Mouse (Mus musculus) gastrocnemius, postnatal 25 days (tissue): ENCODE results near the gene Mreg. TPM values are rescaled to one million over a fixed set of nuclear protein-coding genes. Genes with fewer than 3 reads are reported as not detected.
A peak's percentile ranks its signal among the peaks of the same experiment; 100 is the strongest.
"Not testable (repeated sequence)": the region's sequence is repeated elsewhere in the genome, so short reads cannot be mapped to it uniquely, and the experiment has no call there.

Experiments used
- DNase-seq: peaks from one replicate; pipeline ENCODE4 v3.0.0; 2022
- long read RNA-seq, 2 experiments: library from polyadenylated mRNA; stranded (forward); transcript quantifications; one replicate each; pipeline ENCODE4 v2.0.0; 2021
- total RNA-seq, 2 experiments: library from RNA; stranded (reverse); gene quantifications; 1 replicate in 1 of 2; 2 replicates in 1 of 2; pipeline ENCODE4 v1.2.3; 2021

Gene Mreg
- total RNA-seq = 10 to 100 TPM; 39.6 to 50.5 TPM
- long read RNA-seq, experiment 1, transcript Mreg-201 (5 exons, 2,284 nt) = major isoform, 9 of 28 reads
- long read RNA-seq, experiment 1, partial matches to known transcripts = 1 of 28 reads
- long read RNA-seq, experiment 1, other reads (novel, unspliced or antisense) = 18 of 28 reads
- long read RNA-seq, experiment 2, transcript Mreg-201 (5 exons, 2,284 nt) = major isoform, 17 of 31 reads
- long read RNA-seq, experiment 2, partial matches to known transcripts = 1 of 31 reads
- long read RNA-seq, experiment 2, other reads (novel, unspliced or antisense) = 13 of 31 reads

DNA sequence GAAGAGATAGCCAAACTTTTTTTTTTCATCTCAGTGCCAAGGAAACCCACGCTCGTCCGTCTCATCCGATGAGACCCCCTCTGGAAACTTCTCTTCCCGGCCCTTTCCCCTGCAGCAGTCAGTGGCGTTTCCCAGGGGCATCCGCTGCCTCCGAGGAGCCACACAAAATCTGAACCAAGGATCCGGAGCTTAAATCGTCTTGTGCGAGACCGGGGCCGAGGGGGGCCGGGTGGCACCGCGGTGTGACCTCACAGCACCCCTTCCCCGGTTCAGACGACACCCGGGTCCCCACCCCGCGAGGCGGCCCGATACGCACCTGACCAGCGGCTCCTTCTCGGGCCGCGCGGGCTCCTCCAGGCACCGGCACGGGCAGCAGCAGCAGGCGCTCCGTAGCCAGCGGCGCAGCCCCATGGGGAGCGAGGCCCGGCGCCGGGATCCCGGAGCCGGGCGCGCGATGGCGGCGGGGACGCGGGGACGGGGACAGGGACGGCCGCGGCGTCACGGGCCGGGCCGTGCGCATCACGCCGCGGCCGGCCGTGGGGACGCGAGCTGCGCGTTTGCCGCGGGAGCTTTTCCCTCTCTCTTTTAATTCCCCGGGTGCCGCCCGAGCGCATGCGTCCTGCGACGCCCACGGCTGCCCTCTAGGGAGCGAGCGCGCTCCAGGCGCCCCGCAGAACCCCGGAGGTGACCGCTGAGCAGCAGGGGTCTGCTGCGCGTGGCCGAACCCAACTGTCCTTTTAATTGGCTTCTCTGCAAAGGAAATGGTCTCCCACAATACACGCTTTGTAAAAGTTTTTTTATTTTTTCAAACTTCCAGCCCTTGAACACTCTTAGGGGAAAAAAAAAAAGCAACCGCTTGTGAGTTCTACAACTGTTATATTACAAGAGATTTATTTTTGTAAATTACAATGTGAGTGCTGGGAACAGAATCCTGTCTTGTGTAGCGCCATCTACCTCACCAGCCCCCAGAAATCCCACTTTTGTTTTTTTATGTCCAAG is at the start of gene Mreg:
Mreg (minus strand) TSS at position 607 of the 999 bp plus-strand sequence.
- peak; percentile 57 for DNase-seq

DNA sequence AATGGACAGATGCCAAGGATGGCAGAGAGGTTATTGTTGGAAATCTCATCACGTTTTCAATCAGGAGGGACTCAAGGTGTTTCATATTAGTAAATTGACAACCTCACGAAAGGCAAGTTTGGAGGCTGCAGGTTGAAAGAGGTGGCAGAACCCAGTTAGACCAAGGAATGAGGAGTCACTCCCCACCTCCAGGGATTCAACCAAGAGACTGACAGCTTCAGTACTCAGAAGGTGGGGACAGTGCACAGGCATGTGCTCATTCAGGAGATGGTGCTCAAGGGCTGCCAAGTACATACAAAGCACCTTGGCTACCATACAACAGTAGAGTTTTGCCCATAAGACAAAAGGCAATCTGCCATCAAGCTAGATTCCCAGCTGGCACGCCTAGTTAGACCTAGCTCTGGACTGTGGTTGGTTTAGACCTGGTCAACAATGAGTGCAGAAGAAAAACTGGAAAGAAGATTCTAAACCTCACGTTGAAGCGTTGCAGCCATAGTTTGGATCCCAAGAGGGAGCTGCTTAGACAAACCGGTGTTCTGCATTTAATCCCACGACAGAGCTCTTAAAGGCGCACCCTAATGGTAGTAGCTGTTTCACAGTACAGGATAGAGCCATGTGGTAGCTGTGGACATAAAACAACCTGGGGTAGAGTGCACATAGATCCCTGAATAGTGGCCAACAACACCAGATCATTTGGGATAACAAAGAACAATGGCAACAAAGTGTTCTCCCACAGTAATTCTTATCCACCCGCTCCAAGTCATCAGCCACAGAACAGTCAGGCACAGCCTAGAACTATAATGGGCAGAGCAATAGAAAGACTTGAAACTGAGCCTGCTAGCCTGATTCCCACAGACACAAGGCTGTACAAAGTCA is 44.5 kb upstream of the Mreg start:
- DNase-seq = no peak

DNA sequence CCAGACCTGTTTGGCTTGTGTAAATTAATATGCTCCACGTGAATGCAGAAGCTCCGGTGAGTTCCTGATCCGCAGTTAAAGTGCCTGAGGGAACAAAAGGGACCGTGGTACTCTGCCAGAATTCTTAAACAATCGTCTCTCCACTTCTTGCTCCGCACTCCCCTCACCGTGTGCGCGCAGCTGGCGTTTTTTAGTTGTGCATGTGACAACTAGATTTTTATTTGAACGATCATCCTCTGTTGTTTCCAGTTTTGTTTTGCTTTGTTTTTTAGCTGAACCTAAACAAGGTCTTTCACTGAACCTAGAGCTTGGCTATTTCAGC is 43.7 kb upstream of the Mreg start:
- DNase-seq = no peak

DNA sequence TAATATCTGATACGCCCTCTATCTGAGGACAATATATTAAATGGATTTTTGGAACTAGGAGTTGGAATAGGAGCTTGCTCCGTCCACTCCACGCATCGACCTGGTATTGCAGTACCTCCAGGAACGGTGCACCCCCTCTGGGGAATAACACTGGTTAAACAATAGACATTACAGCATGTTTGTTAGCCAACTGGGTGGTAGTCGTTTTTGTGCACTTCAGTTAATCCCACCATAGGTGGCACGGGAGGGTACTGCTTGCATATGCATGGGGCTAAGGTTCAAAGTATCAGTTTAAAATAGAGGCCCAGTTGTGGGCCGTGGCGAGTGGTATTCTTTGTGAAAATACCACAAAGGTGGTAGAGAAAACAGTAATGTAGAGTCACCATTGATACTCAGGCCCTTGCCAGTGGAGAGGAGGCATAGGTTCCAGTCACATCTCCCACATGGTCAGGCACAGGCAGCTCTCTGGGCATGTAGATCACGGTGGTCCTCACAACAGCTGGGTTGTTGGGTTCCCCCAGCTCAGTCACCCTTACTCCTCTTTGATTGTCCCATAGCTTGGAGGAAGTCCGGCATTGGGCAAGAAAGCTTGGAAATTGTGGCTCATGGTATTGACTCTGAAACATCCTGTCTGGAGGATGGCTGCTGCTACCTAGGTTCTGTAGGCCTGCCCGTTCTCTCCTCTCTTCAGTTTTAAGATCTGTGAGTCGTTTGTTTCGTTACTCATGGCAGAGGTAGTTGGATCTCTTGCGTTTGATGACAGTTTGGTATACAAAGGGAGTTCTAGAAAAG is 43.2 kb upstream of the Mreg start:
- no peak for DNase-seq

DNA sequence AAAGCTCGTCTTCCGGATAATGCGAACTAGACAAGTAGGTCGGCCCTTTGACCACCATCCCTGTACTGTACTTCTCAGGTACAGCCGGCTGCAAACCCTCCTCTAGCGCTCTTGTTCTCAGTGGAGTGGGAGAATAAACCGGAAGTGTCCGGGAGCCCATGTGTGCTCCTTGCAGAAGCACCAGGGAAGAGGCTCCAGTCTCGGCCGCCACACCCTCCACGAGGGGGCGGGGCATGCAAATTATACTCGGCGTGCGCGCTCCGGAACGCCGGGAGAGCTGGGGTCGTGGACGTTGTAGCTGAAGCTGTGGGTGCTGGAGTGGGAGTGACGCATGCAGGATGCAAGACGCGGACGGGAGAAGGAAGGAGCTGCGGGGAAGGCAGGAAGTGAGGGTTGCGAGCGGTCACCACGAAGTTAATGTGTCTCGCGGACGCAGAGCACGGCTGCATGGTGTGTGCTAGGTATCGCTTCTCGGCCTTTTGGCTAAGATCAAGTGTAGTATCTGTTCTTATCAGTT is 42.5 kb upstream of the Mreg start:
- peak; percentile 86 for DNase-seq

DNA sequence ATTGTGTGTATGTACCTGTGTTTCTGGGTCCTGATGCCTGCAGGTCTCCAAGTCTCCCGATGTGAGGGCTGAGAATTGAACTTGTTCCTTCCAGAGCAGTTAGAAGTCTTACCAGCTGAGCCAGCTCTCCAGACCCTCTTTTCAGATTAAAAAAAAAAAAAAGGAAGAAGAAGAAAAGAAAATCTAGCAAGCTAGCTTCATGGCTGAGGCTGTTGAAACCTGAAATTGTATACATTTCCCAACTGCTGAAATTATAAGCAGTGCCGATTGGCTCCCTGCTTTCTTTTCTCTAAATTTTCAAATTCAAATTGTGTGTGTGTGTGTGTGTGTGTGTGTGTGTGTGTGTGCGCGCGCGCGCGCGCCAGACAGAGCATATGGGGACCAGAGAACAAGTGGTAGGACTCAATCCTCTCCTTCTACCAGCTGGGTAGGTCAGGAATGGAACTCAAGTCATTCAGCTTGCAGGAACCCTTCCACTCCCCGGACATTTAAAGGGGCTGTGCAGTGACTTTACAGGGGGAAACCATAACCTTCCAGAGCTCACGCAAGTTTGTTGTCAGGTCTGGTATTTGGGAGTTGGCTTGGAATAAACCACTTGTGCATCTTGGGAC is 41.9 kb upstream of the Mreg start:
- DNase-seq = no peak

DNA sequence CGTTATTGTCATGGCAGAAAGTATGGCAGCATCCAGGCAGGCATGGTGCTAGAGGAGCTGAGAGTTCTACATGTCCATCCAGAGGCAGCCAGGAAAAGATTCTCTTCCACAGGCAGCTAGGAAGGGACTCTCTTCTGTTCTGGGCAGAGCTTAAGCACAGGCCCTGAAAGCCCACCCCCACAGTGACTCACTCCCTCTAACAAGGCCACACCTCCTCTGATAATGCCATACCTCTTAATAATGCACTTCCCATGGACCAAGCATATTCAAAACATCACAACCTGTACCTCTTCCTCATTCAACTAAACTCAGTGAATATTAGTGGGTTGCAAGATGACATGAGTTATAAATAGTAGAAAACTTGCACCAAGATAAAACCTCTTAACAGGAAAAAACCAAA is 39.7 kb upstream of the Mreg start:
- no peak for DNase-seq

DNA sequence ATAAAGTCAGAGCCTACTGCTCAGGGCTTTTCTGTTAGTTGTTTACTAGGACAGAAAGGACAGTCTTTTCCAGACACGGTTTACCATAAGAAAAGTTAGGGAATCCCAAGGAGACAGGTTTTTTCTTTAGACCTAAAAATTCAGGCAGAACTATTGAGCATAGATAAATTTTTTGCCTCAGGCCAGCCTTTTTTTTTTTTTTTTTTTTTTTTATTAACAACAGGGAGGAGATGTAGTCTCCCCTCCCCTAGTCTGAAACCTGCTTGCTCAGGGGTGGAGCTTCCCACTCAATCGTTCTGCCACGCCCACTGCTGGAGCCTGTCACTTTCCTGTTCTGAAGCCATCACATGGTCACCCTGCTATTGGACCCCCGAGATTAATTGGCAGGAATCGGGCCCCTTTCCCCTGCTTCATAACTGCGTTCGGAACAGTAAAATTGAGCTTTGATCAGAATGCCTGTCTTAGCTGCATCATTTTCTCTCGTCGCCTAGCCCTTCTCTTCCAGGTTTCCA is 36.2 kb upstream of the Mreg start:
- DNase-seq = not testable (repeated sequence)

DNA sequence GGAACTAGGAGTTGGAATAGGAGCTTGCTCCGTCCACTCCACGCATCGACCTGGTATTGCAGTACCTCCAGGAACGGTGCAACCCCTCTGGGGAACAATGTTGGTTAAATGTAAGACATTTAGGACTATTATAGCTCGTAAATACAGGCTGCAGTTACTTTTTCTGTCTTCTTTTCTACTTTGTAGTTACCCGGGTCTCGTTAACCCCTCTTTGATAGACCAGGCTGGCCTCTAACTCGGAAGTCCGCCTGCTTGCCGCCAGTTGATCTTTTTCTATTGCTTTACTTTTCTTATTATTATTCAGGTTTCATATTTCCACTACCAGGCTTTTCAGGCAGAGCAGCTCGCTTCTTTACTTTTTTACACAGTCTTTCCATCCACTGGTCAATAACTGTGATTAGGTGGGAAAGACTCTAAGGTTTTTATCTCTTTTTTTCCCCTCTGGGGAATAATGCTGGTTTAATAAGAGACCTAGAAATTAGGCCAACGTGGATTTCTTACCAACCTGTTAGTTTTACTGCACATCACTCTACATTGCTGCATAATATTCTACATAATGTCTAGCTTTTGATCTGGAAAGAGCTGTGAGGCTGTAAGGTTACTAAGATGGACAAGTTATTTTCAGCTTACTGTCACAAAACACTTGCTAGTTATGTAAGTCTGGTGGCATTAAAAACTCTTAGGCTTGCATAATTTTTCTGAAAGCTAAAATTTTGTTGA is 32.4 kb upstream of the Mreg start:
- no peak for DNase-seq

DNA sequence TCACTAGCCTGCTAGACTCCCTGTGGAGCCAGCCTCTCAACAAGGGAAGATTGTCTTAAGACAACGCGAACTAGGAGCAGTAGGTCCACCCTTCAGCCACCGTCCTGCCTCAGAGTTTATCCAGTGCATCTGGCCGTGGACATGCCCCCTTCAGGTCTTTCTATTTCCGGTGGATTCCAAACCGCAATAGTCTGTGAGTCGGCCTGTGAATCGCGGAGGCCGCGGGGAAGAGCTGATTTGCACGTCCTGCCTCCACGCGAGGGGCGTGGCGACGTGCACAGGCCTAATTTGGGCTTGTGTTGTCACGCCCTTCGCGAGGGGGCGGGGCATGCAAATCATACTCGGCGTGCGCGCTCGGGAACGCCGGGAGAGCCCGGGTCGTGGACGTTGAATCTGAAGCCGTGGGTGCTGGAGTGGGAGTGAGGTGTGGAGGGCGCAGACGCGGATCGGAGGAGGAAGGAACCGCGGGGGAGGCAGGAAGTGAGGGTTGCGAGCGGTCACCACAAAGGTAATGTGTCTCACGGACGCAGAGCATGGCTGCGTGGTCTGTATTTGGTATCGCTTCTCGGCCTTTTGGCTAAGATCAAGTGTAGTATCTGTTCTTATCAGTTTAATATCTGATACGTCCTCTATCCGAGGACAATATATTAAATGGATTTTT is 31.7 kb upstream of the Mreg start:
- peak; percentile 93 for DNase-seq

DNA sequence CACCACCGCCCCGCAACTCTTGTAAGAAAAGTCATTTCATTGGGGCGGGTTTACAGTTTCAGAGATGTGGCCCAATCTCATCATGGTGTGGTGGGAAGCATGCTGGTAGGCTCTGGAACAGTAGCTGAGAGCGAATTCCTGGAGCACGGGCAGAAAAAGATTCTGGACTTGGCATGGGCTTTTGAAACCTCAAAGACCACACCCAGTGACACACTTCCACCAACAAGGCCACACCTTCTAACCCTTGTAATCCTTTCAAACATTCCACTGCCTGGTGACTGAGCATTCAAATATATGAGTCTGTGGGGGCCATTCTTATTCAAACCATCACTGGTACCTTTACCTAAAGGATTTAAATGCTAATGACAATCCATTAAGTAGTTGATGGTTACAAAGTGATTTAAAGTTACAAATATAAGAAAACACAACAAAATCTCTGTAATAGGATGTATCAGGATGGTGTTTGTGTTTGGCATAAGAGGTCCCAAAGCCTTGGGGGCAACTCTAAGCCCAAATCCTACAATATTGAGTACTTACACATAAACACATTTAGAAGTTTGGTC is 30.6 kb upstream of the Mreg start:
- no peak for DNase-seq

DNA sequence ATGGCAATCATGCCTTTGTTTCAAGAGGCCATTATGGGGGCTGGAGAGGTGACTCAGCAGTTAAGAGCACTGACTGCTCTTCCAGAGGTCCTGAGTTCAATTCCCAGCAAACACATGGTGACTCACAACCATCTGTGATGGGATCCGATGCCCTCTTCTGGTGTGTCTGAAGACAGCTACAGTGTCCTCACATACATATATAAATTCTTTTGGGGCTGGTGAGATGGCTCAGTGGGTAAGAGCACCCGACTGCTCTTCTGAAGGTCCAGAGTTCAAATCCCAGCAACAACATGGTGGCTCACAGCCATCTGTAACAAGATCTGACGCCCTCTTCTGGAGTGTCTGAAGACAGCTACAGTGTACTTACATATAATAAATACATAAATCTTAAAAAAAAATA is 27.0 kb upstream of the Mreg start:
- DNase-seq = not testable (repeated sequence)

DNA sequence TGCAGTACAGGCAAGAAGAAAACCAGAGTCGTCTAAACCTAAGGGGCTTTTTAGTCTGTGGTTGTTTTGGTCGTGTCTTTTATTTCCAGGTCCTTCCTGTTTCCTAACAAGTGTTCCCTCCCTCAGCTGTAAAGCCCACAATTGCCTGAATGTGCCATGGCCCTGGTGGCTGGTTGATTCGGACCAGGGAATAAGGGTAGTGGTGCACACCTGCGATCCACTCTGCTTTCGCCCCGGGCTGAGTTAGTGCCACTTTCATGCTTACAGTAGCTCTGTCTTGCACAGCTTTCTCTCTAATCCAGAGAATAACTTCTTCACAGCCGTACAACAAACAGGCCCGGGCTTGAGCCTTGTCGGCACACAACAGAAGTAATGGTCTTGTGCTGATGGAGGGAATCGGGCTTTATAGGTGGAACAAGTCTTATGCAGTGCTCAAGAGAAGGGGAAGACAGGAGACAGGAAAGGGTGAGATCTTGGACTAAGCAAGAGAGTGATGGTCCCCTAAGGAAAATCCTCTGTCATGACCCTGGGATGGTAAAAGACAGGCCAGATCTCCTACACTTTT is 26.0 kb upstream of the Mreg start:
- no peak for DNase-seq

DNA sequence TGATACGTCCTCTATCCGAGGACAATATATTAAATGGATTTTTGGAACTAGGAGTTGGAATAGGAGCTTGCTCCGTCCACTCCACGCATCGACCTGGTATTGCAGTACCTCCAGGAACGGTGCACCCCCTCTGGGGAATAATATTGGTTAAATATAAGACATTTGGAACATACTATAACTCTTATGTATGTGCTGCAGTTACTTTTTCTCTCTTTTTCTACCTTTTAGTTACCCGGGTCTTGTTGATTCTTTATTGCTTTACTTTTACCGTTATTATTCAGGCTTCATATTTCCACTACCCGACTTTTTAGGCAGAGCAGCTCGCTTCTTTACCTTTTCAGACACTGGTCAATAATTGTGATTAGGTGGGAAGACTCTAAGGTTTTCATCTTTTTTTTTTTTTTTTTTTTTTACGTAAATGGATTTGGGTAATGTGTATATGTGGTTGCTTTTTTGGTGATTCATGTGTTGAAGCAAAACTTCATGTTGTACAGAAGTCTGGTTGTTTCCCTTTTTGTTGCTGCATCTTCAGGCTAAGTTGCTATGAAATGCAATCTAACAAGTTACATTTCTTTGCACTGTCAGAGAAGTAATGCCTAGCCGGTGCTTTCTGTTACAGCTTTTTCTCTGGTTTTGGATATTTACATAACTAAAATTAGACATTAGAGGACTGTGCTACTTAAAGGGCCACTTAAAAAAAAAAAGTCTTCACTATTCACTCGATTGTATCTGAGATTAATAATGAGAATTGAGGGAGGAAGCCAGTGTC is 25.1 kb upstream of the Mreg start:
- no peak for DNase-seq

DNA sequence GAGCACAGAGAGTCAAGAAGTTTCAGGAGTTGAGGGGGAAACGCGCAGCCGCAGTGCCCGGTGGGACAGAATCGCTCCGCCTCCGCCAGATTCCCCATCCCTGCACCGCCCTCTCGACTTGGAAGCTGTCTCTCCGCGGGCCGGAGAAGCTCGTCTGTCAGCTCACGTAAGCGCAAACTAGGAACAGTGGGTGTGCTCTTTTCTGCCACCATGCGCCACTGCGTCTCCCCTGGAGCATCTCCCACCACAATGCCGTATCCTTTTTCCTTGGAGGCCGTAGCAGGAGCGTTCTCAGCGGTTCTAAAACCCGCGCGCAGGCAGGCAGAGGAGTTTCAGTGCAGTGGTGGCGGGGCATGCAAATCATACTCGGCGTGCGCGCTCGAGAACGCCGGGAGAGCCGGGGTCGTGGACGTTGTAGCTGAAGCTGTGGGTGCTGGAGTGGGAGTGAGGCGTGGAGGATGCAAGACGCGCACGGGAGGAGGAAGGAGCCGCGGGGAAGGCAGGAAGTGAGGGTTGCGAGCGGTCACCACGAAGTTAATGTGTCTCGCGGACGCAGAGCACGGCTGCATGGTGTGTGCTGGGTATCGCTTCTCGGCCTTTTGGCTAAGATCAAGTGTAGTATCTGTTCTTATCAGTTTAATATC is 24.4 kb upstream of the Mreg start:
- DNase-seq = peak; percentile 71

DNA sequence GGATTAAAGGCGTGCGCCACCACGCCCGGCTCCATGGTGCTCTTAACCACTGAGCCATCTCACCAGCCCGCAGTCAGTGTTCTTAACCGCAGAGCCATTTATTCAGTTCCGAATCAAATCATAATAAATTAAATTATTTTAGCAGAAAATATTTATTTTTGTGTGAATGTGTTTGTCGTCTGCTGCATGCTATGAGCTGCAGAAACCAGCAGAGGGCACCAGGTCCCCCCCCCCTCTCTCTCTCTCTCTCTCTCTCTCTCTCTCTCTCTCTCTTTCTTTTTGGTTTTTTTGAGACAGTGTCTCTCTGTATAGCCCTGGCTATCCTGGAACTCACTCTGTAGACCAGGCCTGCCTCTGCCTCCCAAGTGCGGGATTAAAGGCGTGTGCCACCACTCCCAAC is 20.5 kb upstream of the Mreg start:
- not testable (repeated sequence) for DNase-seq

DNA sequence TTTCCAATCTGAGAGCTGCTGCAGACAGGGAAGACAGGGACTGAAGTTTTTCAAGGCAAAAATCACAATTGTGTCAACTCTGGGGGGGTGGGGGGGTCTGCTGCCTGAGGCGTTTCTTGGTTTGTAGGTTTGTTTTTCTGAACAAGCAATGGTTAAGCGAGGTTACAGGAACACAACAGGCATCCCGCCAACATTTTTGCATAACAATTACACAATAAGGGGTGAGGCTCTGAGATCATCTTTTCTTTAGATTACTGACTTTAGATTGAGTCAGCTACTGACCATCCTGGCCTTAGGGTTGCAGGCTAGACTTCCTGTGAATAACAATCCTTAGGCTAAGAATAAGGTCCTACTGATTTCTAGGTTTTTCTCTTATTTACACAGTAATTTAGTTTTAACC is 16.9 kb upstream of the Mreg start:
- DNase-seq = no peak
